ENCODE assay signal across 34 mouse cellular contexts in the genomic region with DNA sequence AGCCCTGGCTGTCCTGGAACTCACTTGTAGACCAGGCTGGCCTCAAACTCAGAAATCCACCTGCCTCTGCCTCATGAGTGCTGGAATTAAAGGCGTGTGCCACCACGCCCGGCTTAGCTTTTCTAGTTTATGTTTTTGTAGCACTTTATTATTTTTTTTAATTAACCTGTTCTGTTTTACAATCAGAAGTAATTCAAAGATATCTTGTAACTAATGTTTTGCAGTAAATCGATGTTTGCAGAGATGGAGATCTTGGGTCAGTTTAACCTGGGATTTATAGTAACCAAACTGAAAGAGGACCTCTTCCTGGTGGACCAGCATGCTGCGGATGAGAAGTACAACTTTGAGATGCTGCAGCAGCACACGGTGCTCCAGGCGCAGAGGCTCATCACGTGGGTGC. TPM values are rescaled to one million over a fixed set of nuclear protein-coding genes. Genes with fewer than 3 reads are reported as not detected.
"Had no signal": no experiment of that assay in that cellular context is flagged by ENCODE, and none has a peak within 500 bp of the region (broad histone marks: within the 10 kb centered on the region; RNA-seq: fewer than 3 reads in every experiment).

Gene Gm42421 (plus strand): TSS at position 301 of the 400 bp plus-strand sequence.

- H3K4me1 ChIP-seq: limb, embryonic 10.5 days; limb, embryonic 12.5 days; limb, embryonic 13.5 days; megakaryocyte, embryonic 14.5 days; midbrain, embryonic 13.5 days; midbrain, embryonic 15.5 days; neural tube, embryonic 12.5 days had no signal

- H3K4me3 ChIP-seq: limb, embryonic 10.5 days; limb, embryonic 12.5 days; limb, embryonic 13.5 days; limb, embryonic 15.5 days; liver, embryonic 12.5 days; liver, embryonic 13.5 days; liver, embryonic 15.5 days; lung, embryonic 15.5 days; megakaryocyte, embryonic 14.5 days; midbrain, embryonic 10.5 days; midbrain, embryonic 12.5 days; midbrain, embryonic 13.5 days; midbrain, embryonic 15.5 days; myocyte; neural tube, embryonic 12.5 days had no signal

- H3K27me3 ChIP-seq: limb, embryonic 12.5 days; limb, embryonic 13.5 days; limb, embryonic 15.5 days; liver, embryonic 12.5 days; liver, embryonic 13.5 days; liver, embryonic 15.5 days; lung, embryonic 15.5 days; megakaryocyte, embryonic 14.5 days; midbrain, embryonic 12.5 days; midbrain, embryonic 13.5 days; midbrain, embryonic 15.5 days; neural tube, embryonic 12.5 days had no signal

- DNase-seq: left cerebral cortex, postnatal 4 days; liver; liver, embryonic 13.5 days; liver, postnatal 0 days; lung, adult 18-20 months; lung, adult 2 months; lung, embryonic 14.5 days; lung, postnatal 10 days; lung, postnatal 14 days; lung, postnatal 36 days; lung, postnatal 4 days; midbrain, embryonic 14.5 days had no signal

- H3K27ac ChIP-seq: limb, embryonic 10.5 days; limb, embryonic 12.5 days; limb, embryonic 13.5 days; limb, embryonic 15.5 days; liver, embryonic 12.5 days; liver, embryonic 13.5 days; liver, embryonic 14.5 days; liver, embryonic 15.5 days; lung, embryonic 15.5 days; macrophage; midbrain, embryonic 10.5 days; midbrain, embryonic 12.5 days; midbrain, embryonic 13.5 days; midbrain, embryonic 15.5 days; neural tube, embryonic 12.5 days had no signal

- H3K9me3 ChIP-seq: limb, embryonic 10.5 days; limb, embryonic 12.5 days; limb, embryonic 13.5 days; limb, embryonic 15.5 days; liver, embryonic 12.5 days; liver, embryonic 13.5 days; liver, embryonic 15.5 days; lung, embryonic 15.5 days; megakaryocyte, embryonic 14.5 days; midbrain, embryonic 10.5 days; midbrain, embryonic 12.5 days; midbrain, embryonic 13.5 days; midbrain, embryonic 15.5 days; neural tube, embryonic 12.5 days had no signal

RNA-seq across cellular contexts. Expression of gene Gm42421, which starts in this region (rescaled TPM):
- total RNA-seq: liver, adult 2 months; megakaryocyte-erythroid progenitor cell, adult 5-6 weeks; midbrain, postnatal 0 days; monocyte, adult 5-6 weeks had no signal
- polyA plus RNA-seq: liver, adult 2 months; liver, embryonic 13.5 days; liver, postnatal 0 days; lung, adult 2 months; lung, embryonic 16.5 days; lung, postnatal 0 days had no signal
